Mouse (Mus musculus) liver, postnatal 0 days (tissue): ENCODE data around the gene Luc7l2. TPM values are rescaled to one million over a fixed set of nuclear protein-coding genes. Genes with fewer than 3 reads are reported as not detected.

Experiments
- ATAC-seq: fragments of 200-750 bp; cut with Nextera tagmentation; 2 replicates; pipeline ENCODE4 v1.8.0; 2017; ENCODE audit warnings: mild to moderate bottlenecking, moderate library complexity
- DNase-seq: peaks from one replicate; pipeline ENCODE4 v3.0.0-alpha.2; 2016
- H3K27ac ChIP-seq: fragments of 300-500 bp; sonication (generic); 2 replicates; pipeline ENCODE4 v1.5.1; 2014; ENCODE audit warnings: antibody characterized with exemption, moderate library complexity, mild to moderate bottlenecking, low read depth
- H3K27me3 ChIP-seq: fragments of 300-500 bp; sonication (generic); 2 replicates; pipeline ENCODE4 v1.6.1; 2014; ENCODE audit warnings: low read length, control low read depth, mixed read lengths; ENCODE audit not compliant: insufficient read depth
- H3K36me3 ChIP-seq: fragments of 300-500 bp; sonication (generic); replicated peaks from 2 replicates; pipeline ENCODE4 v1.6.1; 2014; ENCODE audit warnings: mild to moderate bottlenecking, control low read depth, low read length, moderate library complexity, mixed read lengths; ENCODE audit not compliant: insufficient read depth
- H3K4me1 ChIP-seq: fragments of 300-500 bp; sonication (generic); 2 replicates; pipeline ENCODE4 v1.6.1; 2014; ENCODE audit warnings: antibody characterized with exemption, mild to moderate bottlenecking, control low read depth; ENCODE audit not compliant: insufficient read depth
- H3K4me2 ChIP-seq: fragments of 300-500 bp; sonication (generic); 2 replicates; pipeline ENCODE4 v1.6.1; 2014; ENCODE audit warnings: low read depth, mild to moderate bottlenecking, low read length, moderate library complexity, mixed read lengths
- H3K4me3 ChIP-seq: fragments of 300-500 bp; sonication (generic); 2 replicates; pipeline ENCODE4 v1.5.1; 2014; ENCODE audit warnings: low read depth, low read length
- H3K9ac ChIP-seq: fragments of 300-500 bp; sonication (generic); replicated peaks from 2 replicates; pipeline ENCODE4 v1.6.1; 2014; ENCODE audit warnings: mild to moderate bottlenecking, moderate library complexity
- H3K9me3 ChIP-seq: fragments of 300-500 bp; sonication (generic); 2 replicates; pipeline ENCODE4 v1.6.1; 2016; ENCODE audit warnings: mild to moderate bottlenecking, control low read depth, low read length, mixed read lengths
- CTCF ChIP-seq: sonication (generic); IDR thresholded peaks from 2 replicates; pipeline ENCODE4 v1.5.1; 2016; ENCODE audit warnings: antibody characterized with exemption, low read depth
- EP300 ChIP-seq: IDR thresholded peaks from 2 replicates; pipeline ENCODE4 v1.6.1; 2016; ENCODE audit warnings: antibody characterized with exemption, low read depth, mild to moderate bottlenecking
- WGBS: fragments of 180-500 bp; shearing (Covaris S2); extraction: QIAGEN DNeasy Blood & Tissue Kit; methylation state at CpG from one replicate; pipeline ENCODE4 v1.1.7; 2014; ENCODE audit not compliant: insufficient replicate concordance; 5-methylcytosine and 5-hydroxymethylcytosine counted together
- microRNA-seq: library from miRNA; unstranded; fragments of <30 nt; microRNA quantifications from one replicate; pipeline ENCODE4, GENCODE M21; 2016
- polyA plus RNA-seq: library from polyadenylated mRNA; unstranded; fragments of >200 nt; fragmentation: Nextera tagmentation; extraction: Ambion mirVana; gene quantifications from 2 replicates; pipeline ENCODE4 v1.2.1, GENCODE M21; 2015

Luc7l2 gene
- polyA plus RNA-seq, 1 experiment from 2014 or later: 18.0 TPM

GRCm38 (mm10) chr6:38642593-38642992 lies 91.5 kb downstream of the Luc7l2 start:
- H3K4me2 ChIP-seq: no peak overlapping the region
- WGBS: 53% methylated on average over 5 of the region's 5 CpGs
- no peak for DNase-seq
- TF ChIP-seq EP300 (no peak), CTCF (no peak)
- H3K9me3 ChIP-seq: no peaks in the 10 kb centered on the region
- no peak for ATAC-seq
- H3K27ac ChIP-seq: no peak overlapping the region
- H3K36me3 ChIP-seq: no peaks in the 10 kb centered on the region
- H3K4me3 ChIP-seq: no peak overlapping the region
- H3K9ac ChIP-seq: no peak overlapping the region
- H3K27me3 ChIP-seq: peaks cover 50% of the 10 kb centered on the region
- peaks cover under 1% of the 10 kb centered on the region for H3K4me1 ChIP-seq

- Histone ChIP-seq H3K4me2 (no peak overlapping the region), H3K4me1 (no peaks in the 10 kb centered on the region), H3K27me3 (peaks cover 45% of the 10 kb centered on the region), H3K9me3 (no peaks in the 10 kb centered on the region), H3K27ac (no peak overlapping the region), H3K4me3 (no peak overlapping the region), H3K9ac (no peak overlapping the region), H3K36me3 (no peaks in the 10 kb centered on the region)
- DNase-seq (no peak), ATAC-seq (no peak)
- 79% methylated on average over 3 of the region's 3 CpGs for WGBS
- TF ChIP-seq EP300 (no peak), CTCF (no peak)
Observed at GRCm38 (mm10) chr6:38643039-38643438, 91.9 kb downstream of the Luc7l2 start.

- Histone ChIP-seq H3K27me3 (no peaks in the 10 kb centered on the region), H3K9me3 (no peaks in the 10 kb centered on the region), H3K27ac (no peak overlapping the region), H3K36me3 (no peaks in the 10 kb centered on the region), H3K4me1 (no peaks in the 10 kb centered on the region), H3K4me3 (no peak overlapping the region), H3K4me2 (no peak overlapping the region), H3K9ac (no peak overlapping the region)
- 70% methylated on average over 3 of the region's 3 CpGs for WGBS
- DNase-seq (no peak), ATAC-seq (no peak)
- TF ChIP-seq EP300: no peak
- peak; percentile 56 for TF ChIP-seq CTCF
Observed at GRCm38 (mm10) chr6:38649545-38649944, 98.4 kb downstream of the Luc7l2 start.

- Histone ChIP-seq H3K36me3 (no peaks in the 10 kb centered on the region), H3K27me3 (no peaks in the 10 kb centered on the region), H3K4me1 (no peaks in the 10 kb centered on the region), H3K27ac (no peak overlapping the region), H3K9ac (no peak overlapping the region), H3K4me3 (no peak overlapping the region), H3K9me3 (no peaks in the 10 kb centered on the region), H3K4me2 (no peak overlapping the region)
- no peak for TF ChIP-seq EP300
- peak; percentile 96 for TF ChIP-seq CTCF
- WGBS: 34% methylated on average over 14 of the region's 14 CpGs
- ATAC-seq: peak; percentile 57
- DNase-seq: peak; percentile 73
Observed at GRCm38 (mm10) chr6:38650263-38650937, 99.3 kb downstream of the Luc7l2 start.

Small RNA genes lying within 50 kb of the gene (microRNA-seq; reads per million reads assigned to microRNA genes)
- 2.4 reads per million for gene Mir7670

Other genes starting within 250 kb of the Luc7l2 start
- 14.7 and 16.6 TPM in 2 replicates for gene Zc3hav1, start 196.7 kb upstream of the Luc7l2 start, polyA plus RNA-seq
- 0.11 and 0.16 TPM in 2 replicates for gene Ttc26, start 169.9 kb upstream of the Luc7l2 start, polyA plus RNA-seq
- gene Ubn2, start 117.4 kb upstream of the Luc7l2 start, polyA plus RNA-seq: 3.0 TPM in 2 replicates
- 127 and 139 TPM in 2 replicates for gene Fmc1, start 17.8 kb upstream of the Luc7l2 start, polyA plus RNA-seq
- not detected in 2 replicates for gene Klrg2, start 85.9 kb downstream of the Luc7l2 start, polyA plus RNA-seq
- gene Clec2l, start 111.7 kb downstream of the Luc7l2 start, polyA plus RNA-seq: not detected in 2 replicates